Mouse (Mus musculus) gastrocnemius, postnatal 36 days (tissue): ENCODE data around the gene Draxin. TPM values are rescaled to one million over a fixed set of nuclear protein-coding genes. Genes with fewer than 3 reads are reported as not detected.
A peak's percentile ranks its signal among the peaks of the same experiment; 100 is the strongest.
"Not testable (repeated sequence)": the region's sequence is repeated elsewhere in the genome, so short reads cannot be mapped to it uniquely, and the experiment has no call there.

Experiments used
- DNase-seq, 2 experiments: peaks; one replicate each; pipeline ENCODE4 v3.0.0; 2022
- intact Hi-C: fragments of 180-260 bp; cut with DNase I; formaldehyde crosslinking; loops from one replicate; pipeline ENCODE4 v1.15.1; 2025
- microRNA-seq, 2 experiments: library from miRNA; unstranded; fragments of <30 nt; microRNA quantifications; one replicate each; pipeline ENCODE4 v1.2.0; 2021
- total RNA-seq, 2 experiments: library from RNA; stranded (reverse); gene quantifications; 2 replicates each; pipeline ENCODE4 v1.2.3; 2021

The Draxin gene
- total RNA-seq, 2 experiments from 2014 or later: 0.10 TPM; not detected in 1

DNA sequence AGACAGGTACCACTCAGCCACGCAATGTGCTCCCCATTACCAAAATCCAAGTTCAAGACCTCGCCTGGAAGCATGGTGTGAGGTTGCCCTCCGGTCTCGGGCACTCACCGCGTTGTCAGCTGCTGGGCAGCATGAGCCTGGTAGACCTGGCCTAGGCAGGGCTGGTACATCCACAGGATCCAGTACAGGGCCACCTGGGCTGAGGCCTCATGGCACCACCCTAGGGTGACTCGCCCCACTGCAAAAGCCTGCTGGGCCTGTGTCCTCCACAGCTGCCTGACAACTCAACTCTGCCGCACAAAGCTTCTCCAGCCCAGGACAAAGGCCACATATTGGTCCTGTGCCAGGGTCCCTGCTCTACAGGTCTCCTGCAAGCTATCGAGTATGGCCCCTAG lies 69.4 kb downstream of the Draxin start:
- intact Hi-C loops: no loop called here
- DNase-seq: no peak

GRCm38 (mm10) chr4:148060120-148061085 lies 70.1 kb downstream of the Draxin start:
- DNase-seq: no peak
- intact Hi-C loops: no loop called here

DNA sequence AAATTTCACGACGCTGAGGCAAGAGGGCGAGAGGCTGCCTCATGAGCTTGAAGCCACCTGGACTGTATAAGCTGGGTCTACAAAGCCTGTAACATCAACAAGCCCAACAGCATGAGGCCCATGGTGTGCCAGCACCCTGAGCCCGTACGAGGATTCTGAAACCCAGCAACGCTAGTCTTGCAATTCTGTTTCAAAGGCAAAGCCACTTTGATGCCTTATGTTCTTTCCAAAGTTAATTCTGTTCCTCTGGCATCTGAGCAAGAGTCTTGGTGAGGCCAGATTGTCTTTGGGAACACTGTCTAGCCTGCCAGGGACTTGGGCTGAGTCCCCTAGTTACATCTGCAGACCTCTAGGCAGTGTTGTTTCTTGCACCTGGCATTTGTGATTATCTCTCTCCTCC lies 71.5 kb downstream of the Draxin start:
- no peak for DNase-seq
- intact Hi-C loops: no loop called here

DNA sequence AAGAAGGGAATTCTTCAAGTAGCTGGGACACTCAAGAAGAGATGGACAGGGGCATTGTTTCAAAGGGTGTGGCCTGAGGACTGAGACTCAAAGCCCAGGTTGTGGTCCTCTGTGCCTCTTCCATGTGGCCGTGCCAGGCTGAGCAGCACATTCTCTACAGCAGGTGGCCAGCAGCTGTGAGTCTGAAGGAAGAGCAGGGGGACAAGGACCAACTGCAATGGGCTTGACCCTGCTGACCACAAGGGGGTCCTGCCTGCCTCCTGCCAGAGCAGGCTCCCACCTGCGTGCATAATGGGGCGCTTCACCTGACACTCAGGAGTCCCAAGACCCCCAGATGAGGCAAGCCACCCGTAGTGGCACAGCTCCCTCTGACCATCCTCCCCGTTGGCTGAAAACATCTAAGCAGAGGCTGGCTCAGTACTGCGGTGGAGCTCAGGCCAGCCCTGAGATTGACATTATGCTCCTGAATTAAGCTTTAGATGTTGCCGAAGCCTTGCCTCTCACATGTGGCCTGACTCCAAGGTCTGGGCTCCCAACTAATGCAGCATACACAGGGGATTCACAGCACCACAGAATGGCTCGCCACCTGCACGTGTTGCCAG lies 72.2 kb downstream of the Draxin start:
- DNase-seq: no peak
- intact Hi-C loops: no loop called here

GRCm38 (mm10) chr4:148057661-148058209 lies 72.8 kb downstream of the Draxin start:
- no peak for DNase-seq
- intact Hi-C loops: no loop called here

- intact Hi-C loops: no loop called here
- peak; percentile 73 to 82 for DNase-seq
Observed at GRCm38 (mm10) chr4:148056801-148057200, 73.7 kb downstream of the Draxin start.

DNA sequence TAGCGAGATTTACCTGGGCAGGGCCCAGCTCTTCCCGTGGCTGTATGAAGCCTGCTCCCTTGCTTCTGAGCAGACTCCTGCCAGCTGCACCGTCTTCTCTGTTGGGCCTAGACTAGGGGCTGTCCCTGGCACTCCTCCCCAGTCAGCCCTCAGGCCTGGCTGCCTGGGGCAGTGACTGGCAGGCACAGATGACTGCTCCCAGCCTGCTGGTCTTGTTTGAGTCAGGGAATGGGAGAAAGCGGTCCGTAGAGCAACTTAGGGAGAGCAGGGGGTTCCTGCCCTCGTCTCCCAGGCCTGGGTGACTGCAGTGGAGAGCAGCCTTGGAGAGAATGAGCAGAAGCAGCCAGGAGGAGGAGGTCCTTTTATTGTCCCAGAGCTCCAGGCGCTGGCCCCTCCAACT lies 74.3 kb downstream of the Draxin start:
- intact Hi-C loops: no loop called here
- DNase-seq: no peak

DNA sequence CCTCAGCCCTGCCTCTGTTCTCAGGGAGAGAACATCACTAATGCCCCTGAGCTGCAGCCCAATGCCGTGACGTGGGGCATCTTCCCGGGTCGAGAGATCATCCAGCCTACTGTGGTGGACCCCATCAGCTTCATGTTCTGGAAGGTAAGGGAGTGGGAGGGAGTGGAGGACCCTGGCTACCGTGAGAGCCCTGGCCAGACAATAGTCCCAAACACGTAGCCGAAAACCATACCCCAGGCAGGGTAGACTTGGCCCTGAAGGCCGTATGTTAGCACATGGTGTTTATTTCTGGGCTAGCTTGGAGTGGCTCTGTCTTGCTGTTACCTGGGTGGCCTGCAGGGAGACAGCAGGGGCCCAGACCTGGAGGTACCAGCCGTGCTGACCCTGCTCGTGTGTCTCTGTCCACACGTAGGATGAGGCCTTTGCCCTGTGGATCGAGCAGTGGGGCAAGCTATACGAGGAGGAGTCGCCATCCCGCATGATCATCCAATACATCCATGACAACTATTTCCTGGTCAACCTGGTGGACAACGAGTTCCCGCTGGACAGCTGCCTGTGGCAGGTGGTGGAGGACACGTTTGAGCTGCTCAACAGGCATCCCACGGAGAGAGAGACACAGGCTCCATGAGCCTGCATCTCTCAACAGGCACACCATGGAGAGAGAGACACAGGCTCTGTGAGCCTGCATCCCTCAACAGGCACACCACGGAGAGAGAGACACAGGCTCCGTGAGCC lies 75.4 kb downstream of the Draxin start:
- no peak for DNase-seq
- intact Hi-C loops: loop anchor here (2.0 kb wide), 1 partner anchor 14 kb away; no protein-coding TSS in a partner anchor

DNA sequence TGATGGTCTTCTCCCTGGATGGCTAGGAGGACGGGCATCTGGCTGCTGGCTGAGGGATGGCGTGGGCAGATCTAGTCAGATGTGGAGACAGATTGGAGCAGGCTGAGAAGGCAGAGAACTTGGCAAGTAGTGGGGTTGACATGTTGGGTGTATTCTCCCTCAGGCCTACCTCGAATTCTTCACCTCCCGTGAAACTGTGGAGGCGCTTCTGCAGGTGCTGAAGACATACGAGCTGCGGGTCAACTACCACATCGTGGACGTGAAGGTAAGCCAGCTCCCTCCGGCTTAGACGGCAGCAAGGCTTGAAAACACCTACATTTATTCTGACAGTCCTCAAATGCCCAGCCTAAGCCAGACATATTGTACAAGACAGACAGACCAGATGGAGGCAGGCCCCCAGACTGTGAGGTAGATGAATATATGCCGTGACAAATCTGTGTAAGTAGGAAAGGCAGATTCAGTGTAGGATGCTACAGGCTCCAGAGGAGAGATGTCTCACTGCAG lies 77.0 kb downstream of the Draxin start:
- intact Hi-C loops: no loop called here

DNA sequence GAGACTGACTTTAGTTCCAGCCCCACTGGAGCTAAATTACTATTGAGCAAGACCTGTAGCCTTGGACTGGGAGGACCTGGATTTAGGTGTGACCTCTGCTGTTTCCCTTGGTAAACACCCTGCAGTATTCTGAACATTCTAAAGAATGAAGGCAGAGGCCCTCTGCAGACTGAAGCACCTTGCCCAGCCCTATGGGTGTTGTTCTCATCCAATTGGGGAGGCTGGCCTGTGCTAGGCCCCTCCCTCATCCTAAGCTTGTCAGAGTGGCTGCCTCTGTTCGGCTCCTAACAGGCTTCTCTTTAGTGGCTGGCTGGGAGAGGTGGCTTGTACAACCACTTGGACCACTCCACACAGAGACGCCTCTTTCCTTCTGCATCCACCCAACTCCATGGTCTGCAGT lies 77.5 kb downstream of the Draxin start:
- intact Hi-C loops: no loop called here
- DNase-seq: no peak

More for the DNA sequence above, 77.0 kb downstream of the Draxin start:
- no peak for DNase-seq

DNA sequence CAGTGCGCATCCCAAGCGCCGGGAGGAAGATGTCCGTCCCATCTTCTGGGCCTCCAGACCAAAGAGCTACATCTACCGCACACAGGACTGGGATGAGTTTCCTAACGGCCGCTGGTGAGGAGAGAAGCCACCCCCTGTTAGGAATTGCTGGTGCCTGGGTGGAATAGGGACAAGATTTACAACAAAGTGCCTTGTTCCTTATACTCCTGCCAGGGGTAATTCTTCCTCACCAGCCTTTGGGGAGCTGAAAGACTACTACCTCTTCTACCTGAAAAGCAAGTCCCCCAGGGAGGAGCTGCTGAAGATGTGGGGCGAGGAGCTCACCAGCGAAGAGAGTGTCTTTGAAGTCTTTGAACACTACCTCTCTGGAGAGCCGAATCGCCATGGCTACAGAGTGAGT lies 78.6 kb downstream of the Draxin start:
- DNase-seq: no peak
- intact Hi-C loops: no loop called here

DNA sequence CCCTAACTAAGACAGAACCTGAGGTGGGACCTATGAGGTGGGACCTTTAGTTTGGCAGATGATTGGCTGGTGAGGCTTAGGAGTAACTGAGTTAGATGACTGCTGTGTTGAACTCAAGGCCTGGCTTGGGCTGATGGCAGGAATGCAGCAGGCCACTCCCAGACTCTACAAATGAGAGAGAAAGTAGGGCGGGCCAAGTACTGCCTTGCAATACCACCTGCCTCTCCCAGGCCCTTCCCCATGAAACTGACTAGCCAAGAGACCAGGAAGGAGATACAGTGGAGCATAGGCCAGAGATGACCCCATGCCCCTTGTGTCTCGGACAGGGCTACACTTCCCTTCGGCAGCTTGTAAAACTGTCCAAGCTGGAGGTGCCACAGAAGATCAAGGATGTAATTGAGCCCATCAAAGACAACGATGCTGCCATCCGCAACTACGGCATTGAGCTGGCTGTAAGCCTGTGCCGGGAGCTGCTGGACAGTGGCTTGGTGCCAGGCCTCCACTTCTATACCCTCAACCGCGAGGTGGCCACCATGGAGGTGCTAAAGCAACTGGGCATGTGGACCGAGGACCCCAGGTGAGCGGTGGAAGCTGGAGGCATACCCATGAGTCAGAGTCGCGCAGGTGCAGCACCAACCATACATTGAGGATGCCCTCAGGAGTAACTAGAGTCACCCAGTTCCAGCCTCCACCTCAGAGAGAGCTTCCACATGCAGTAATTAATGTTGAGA lies 79.3 kb downstream of the Draxin start:
- intact Hi-C loops: no loop called here
- DNase-seq: no peak

GRCm38 (mm10) chr4:148050396-148050914 lies 80.0 kb downstream of the Draxin start:
- DNase-seq, intact Hi-C loops: not testable (repeated sequence)

Small RNA genes lying within 50 kb of the gene (microRNA-seq; reads per million reads assigned to microRNA genes)
- 0 reads per million in 2 experiments for gene Mir7022

Other genes starting within 250 kb of the Draxin start
- 100 to 1,000 TPM; 406 to 426 TPM for gene Mfn2, start 226.0 kb downstream of the Draxin start, total RNA-seq
- gene Plod1, start 193.9 kb downstream of the Draxin start, total RNA-seq: 10 to 100 TPM; 21.8 to 25.6 TPM
- 10 to 100 TPM; 17.9 to 21.4 TPM for gene 2510039O18Rik, start 189.8 kb downstream of the Draxin start, total RNA-seq
- gene Nppb, start 144.9 kb downstream of the Draxin start, total RNA-seq: not detected
- not detected for gene Nppa, start 130.0 kb downstream of the Draxin start, total RNA-seq
- 1 to 10 TPM; 3.9 to 4.6 TPM for gene Clcn6, start 91.9 kb downstream of the Draxin start, total RNA-seq
- 1 to 10 TPM; 5.6 to 9.6 TPM for gene Mthfr, start 91.6 kb downstream of the Draxin start, total RNA-seq
- gene Agtrap, start 42.7 kb downstream of the Draxin start, total RNA-seq: 10 to 100 TPM in 1 of 2 experiments, 1 to 10 TPM in 1; 9.8 to 11.4 TPM
- 10 to 100 TPM; 10.9 to 12.6 TPM for gene Mad2l2, start 314 bp downstream of the Draxin start, total RNA-seq
- gene Fbxo6, start 21.4 kb upstream of the Draxin start, total RNA-seq: 10 to 100 TPM; 32.7 to 33.5 TPM
- gene Fbxo44, start 29.8 kb upstream of the Draxin start, total RNA-seq: 1 to 10 TPM; 6.3 to 9.1 TPM
- not detected for gene Fbxo2, start 29.9 kb upstream of the Draxin start, total RNA-seq
- under 1 TPM in 1 of 2 experiments, not detected in 1; 0.10 TPM for gene Disp3, start 157.3 kb upstream of the Draxin start, total RNA-seq